Mouse (Mus musculus) lung, postnatal 0 days (tissue): Measurements from ENCODE around the gene Cep78. TPM values are rescaled to one million over a fixed set of nuclear protein-coding genes. Genes with fewer than 3 reads are reported as not detected.
A peak's percentile ranks its signal among the peaks of the same experiment; 100 is the strongest.

Source experiments
- ATAC-seq: fragments of 200-750 bp; cut with Nextera tagmentation; 2 replicates; pipeline ENCODE4 v1.8.0; 2017; ENCODE audit warnings: moderate library complexity
- DNase-seq: peaks from one replicate; pipeline ENCODE4 v3.0.0-alpha.2; 2016; ENCODE audit warnings: low spot score
- H3K27ac ChIP-seq: fragments of 300-500 bp; sonication (generic); 2 replicates; pipeline ENCODE4 v1.5.1; 2014; ENCODE audit warnings: antibody characterized with exemption, mild to moderate bottlenecking, low read length, mixed read lengths
- H3K27me3 ChIP-seq: fragments of 300-500 bp; sonication (generic); replicated peaks from 2 replicates; pipeline ENCODE4 v1.6.1; 2014; ENCODE audit warnings: low read length, mixed read lengths; ENCODE audit not compliant: insufficient read depth
- H3K36me3 ChIP-seq: fragments of 300-500 bp; sonication (generic); 2 replicates; pipeline ENCODE4 v1.6.1; 2014; ENCODE audit warnings: low read length, mixed read lengths; ENCODE audit not compliant: insufficient read depth
- H3K4me1 ChIP-seq: fragments of 300-500 bp; sonication (generic); 2 replicates; pipeline ENCODE4 v1.6.1; 2014; ENCODE audit warnings: antibody characterized with exemption, low read depth, low read length, mixed read lengths; ENCODE audit not compliant: insufficient read depth
- H3K4me2 ChIP-seq: fragments of 300-500 bp; sonication (generic); replicated peaks from 2 replicates; pipeline ENCODE4 v1.6.1; 2014; ENCODE audit warnings: low read depth, mild to moderate bottlenecking, low read length, moderate library complexity, mixed read lengths
- H3K4me3 ChIP-seq: fragments of 300-500 bp; sonication (generic); 2 replicates; pipeline ENCODE4 v1.5.1; 2014; ENCODE audit warnings: low read depth, low read length
- H3K9ac ChIP-seq: fragments of 300-500 bp; sonication (generic); replicated peaks from 2 replicates; pipeline ENCODE4 v1.6.1; 2014; ENCODE audit warnings: low read depth, mild to moderate bottlenecking
- H3K9me3 ChIP-seq: fragments of 300-500 bp; sonication (generic); 2 replicates; pipeline ENCODE4 v1.6.1; 2016; ENCODE audit warnings: low read length, mixed read lengths
- CTCF ChIP-seq: IDR thresholded peaks from 2 replicates; pipeline ENCODE4 v1.5.1; 2016; ENCODE audit warnings: antibody characterized with exemption, mild to moderate bottlenecking
- EP300 ChIP-seq: IDR thresholded peaks from 2 replicates; pipeline ENCODE4 v1.6.1; 2016; ENCODE audit warnings: antibody characterized with exemption, mild to moderate bottlenecking, control low read depth
- WGBS: fragments of 180-500 bp; shearing (Covaris S2); extraction: QIAGEN DNeasy Blood & Tissue Kit; methylation state at CpG from one replicate; pipeline ENCODE4 v1.1.7; 2014; 5-methylcytosine and 5-hydroxymethylcytosine counted together
- polyA plus RNA-seq: library from polyadenylated mRNA; unstranded; fragments of >200 nt; fragmentation: Nextera tagmentation; extraction: Ambion mirVana; gene quantifications from 2 replicates; pipeline ENCODE4 v1.2.1, GENCODE M21; 2015

Cep78 gene
- polyA plus RNA-seq, 1 experiment from 2014 or later: 10.4 TPM

DNA sequence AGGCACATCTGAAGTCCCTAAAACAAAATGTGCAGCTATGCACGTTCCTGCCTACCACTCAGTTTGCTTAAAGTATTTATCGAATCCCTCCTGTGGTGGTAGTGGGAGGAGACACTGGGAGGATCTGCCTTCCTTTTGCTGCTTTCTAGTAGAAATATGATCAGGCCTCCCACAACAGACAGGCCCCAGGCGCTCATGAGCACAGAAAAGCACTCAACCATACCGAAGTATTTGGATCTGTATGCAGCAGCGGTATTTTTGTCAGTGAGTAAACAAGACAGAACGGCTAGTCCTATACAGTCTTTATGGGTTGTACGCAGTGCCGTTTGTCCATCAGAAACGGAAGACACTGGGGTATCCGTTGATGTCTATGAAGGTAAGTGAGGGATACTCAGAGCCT, 37.4 kb upstream of the Cep78 start:
- no peak overlapping the region for H3K9ac ChIP-seq
- ATAC-seq: no peak
- no peaks in the 10 kb centered on the region for H3K4me1 ChIP-seq
- DNase-seq: no peak
- no peak for TF ChIP-seq CTCF
- TF ChIP-seq EP300: no peak
- no peaks in the 10 kb centered on the region for H3K36me3 ChIP-seq
- no peak overlapping the region for H3K4me3 ChIP-seq
- whole genome bisulfite sequencing: 49% methylated on average over 10 of the region's 10 CpGs
- H3K4me2 ChIP-seq: no peak overlapping the region
- H3K9me3 ChIP-seq: no peaks in the 10 kb centered on the region
- H3K27ac ChIP-seq: no peak overlapping the region
- no peaks in the 10 kb centered on the region for H3K27me3 ChIP-seq

GRCm38 (mm10) chr19:16016171-16016570, 31.4 kb upstream of the Cep78 start:
- 31% methylated on average over 1 of the region's 1 CpGs for WGBS
- no peak overlapping the region for H3K4me3 ChIP-seq
- no peaks in the 10 kb centered on the region for H3K4me1 ChIP-seq
- ATAC-seq (0 out of 2 replicates have a peak, but pooled peaks have one; percentile 17), DNase-seq (peak; percentile 35)
- H3K27me3 ChIP-seq: no peaks in the 10 kb centered on the region
- no peak overlapping the region for H3K4me2 ChIP-seq
- no peak overlapping the region for H3K27ac ChIP-seq
- no peaks in the 10 kb centered on the region for H3K36me3 ChIP-seq
- no peaks in the 10 kb centered on the region for H3K9me3 ChIP-seq
- no peak for TF ChIP-seq CTCF
- TF ChIP-seq EP300: no peak
- H3K9ac ChIP-seq: no peak overlapping the region

GRCm38 (mm10) chr19:16015191-16015968, 30.6 kb upstream of the Cep78 start:
- peak; percentile 55 for DNase-seq
- no peak for ATAC-seq
- TF ChIP-seq CTCF (no peak), EP300 (no peak)
- H3K9me3 ChIP-seq: no peaks in the 10 kb centered on the region
- no peaks in the 10 kb centered on the region for H3K4me1 ChIP-seq
- no peak overlapping the region for H3K4me2 ChIP-seq
- no peak overlapping the region for H3K27ac ChIP-seq
- H3K36me3 ChIP-seq: no peaks in the 10 kb centered on the region
- WGBS: 42% methylated on average over 10 of the region's 10 CpGs
- no peaks in the 10 kb centered on the region for H3K27me3 ChIP-seq
- no peak overlapping the region for H3K4me3 ChIP-seq
- no peak overlapping the region for H3K9ac ChIP-seq

GRCm38 (mm10) chr19:16009746-16010337, 25.1 kb upstream of the Cep78 start:
- Histone ChIP-seq H3K36me3 (no peaks in the 10 kb centered on the region), H3K4me3 (no peak overlapping the region), H3K4me1 (no peaks in the 10 kb centered on the region), H3K9ac (no peak overlapping the region), H3K4me2 (no peak overlapping the region), H3K27me3 (no peaks in the 10 kb centered on the region), H3K9me3 (no peaks in the 10 kb centered on the region), H3K27ac (no peak overlapping the region)
- ATAC-seq (no peak), DNase-seq (no peak)
- WGBS: 69% methylated on average over 6 of the region's 6 CpGs
- TF ChIP-seq CTCF (no peak), EP300 (no peak)

GRCm38 (mm10) chr19:16009111-16009510, 24.3 kb upstream of the Cep78 start:
- H3K27ac ChIP-seq: no peak overlapping the region
- DNase-seq: no peak
- H3K9ac ChIP-seq: no peak overlapping the region
- no peak for ATAC-seq
- H3K27me3 ChIP-seq: no peaks in the 10 kb centered on the region
- no peaks in the 10 kb centered on the region for H3K9me3 ChIP-seq
- H3K4me3 ChIP-seq: no peak overlapping the region
- WGBS: 87% methylated on average over 4 of the region's 4 CpGs
- no peak for TF ChIP-seq CTCF
- no peak for TF ChIP-seq EP300
- no peaks in the 10 kb centered on the region for H3K4me1 ChIP-seq
- H3K36me3 ChIP-seq: no peaks in the 10 kb centered on the region
- H3K4me2 ChIP-seq: no peak overlapping the region

DNA sequence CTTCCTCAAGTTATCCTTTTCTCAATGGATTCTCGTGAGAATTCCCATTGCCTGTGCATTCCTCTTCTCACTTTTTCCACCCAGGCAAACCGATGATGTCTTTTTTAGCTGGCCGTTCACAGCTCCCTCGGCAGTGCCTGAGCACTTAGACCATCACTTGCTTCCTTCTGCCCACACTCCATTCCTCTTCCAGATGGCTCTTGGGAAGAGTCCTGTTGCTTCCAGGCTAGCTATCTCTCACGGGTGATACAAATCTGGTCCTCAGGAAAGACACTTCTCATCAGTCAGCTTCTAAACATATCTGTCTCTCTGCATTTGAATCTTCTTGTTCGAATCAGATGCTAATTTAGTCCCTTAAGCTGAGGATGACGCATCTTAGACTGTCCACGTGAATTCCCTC, 22.3 kb upstream of the Cep78 start:
- TF ChIP-seq EP300 (no peak), CTCF (no peak)
- no peak overlapping the region for H3K27ac ChIP-seq

More for the DNA sequence above, 22.3 kb upstream of the Cep78 start:
- Histone ChIP-seq H3K4me2 (no peak overlapping the region), H3K4me3 (no peak overlapping the region), H3K36me3 (no peaks in the 10 kb centered on the region), H3K9ac (no peak overlapping the region), H3K9me3 (no peaks in the 10 kb centered on the region), H3K27me3 (no peaks in the 10 kb centered on the region), H3K4me1 (no peaks in the 10 kb centered on the region)
- ATAC-seq (no peak), DNase-seq (no peak)
- WGBS: 80% methylated on average over 8 of the region's 8 CpGs
